Mouse (Mus musculus) olfactory bulb, adult 2 months (tissue): ENCODE measurements around the gene Sec1.

Experiments
- CTCF ChIP-seq: fragments of 200-500 bp; IDR thresholded peaks from 2 replicates; pipeline ENCODE4 v1.5.1; 2012; ENCODE audit warnings: low read depth, mild to moderate bottlenecking, low read length, moderate library complexity; ENCODE audit not compliant: insufficient read depth
- POLR2A ChIP-seq: fragments of 200-500 bp; IDR thresholded peaks from 2 replicates; pipeline ENCODE4 v1.6.1; 2012; ENCODE audit warnings: mild to moderate bottlenecking, low read depth, low read length, moderate library complexity; ENCODE audit not compliant: insufficient read depth

DNA sequence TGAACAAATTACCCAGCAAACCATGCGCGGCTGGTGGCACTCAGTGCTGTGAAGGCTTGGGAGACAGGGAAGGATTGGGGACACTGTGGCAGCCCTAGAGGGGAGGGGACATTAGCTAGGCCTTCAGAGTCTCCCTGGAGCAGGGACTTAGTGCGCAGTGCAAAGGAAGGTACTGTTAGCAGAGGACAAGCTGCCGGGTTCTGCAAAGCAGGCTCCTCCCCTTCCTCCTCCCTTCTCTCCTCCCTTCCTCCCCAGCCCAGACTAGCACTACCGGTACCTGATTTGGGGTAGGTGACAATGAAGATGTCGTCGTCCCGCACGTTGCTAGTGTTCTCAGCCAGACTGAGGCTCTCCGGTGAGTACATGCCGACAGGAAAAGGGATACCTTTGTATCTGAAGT is 47.6 kb upstream of the Sec1 start:
- TF ChIP-seq CTCF (no peak), POLR2A (no peak; the same call in 1 of the 2 replicates)
